Mouse (Mus musculus) embryonic facial prominence, embryonic 10.5 days (tissue): Measurements from ENCODE around the gene Adcyap1r1. TPM values are rescaled to one million over a fixed set of nuclear protein-coding genes. Genes with fewer than 3 reads are reported as not detected.

Experiments used
- DNase-seq: peaks from one replicate; pipeline ENCODE4 v3.0.0-alpha.2; 2017; ENCODE audit warnings: low spot score
- H3K27ac ChIP-seq: fragments of 300-500 bp; sonication (generic); replicated peaks from 2 replicates; pipeline ENCODE4 v1.5.1; 2016; ENCODE audit warnings: mild to moderate bottlenecking
- H3K27me3 ChIP-seq: fragments of 300-500 bp; sonication (generic); replicated peaks from 2 replicates; pipeline ENCODE4 v1.6.1; 2016; ENCODE audit warnings: low read depth, mild to moderate bottlenecking; ENCODE audit not compliant: poor library complexity, severe bottlenecking
- H3K36me3 ChIP-seq: fragments of 300-500 bp; sonication (generic); replicated peaks from 2 replicates; pipeline ENCODE4 v1.6.1; 2016; ENCODE audit warnings: mild to moderate bottlenecking, moderate library complexity
- H3K4me1 ChIP-seq: fragments of 300-500 bp; sonication (generic); 2 replicates; pipeline ENCODE4 v1.6.1; 2016
- H3K4me3 ChIP-seq: fragments of 300-500 bp; sonication (generic); 2 replicates; pipeline ENCODE4 v1.5.1; 2016; ENCODE audit warnings: mild to moderate bottlenecking, moderate library complexity
- H3K9me3 ChIP-seq: fragments of 300-500 bp; sonication (generic); 2 replicates; pipeline ENCODE4 v1.6.1; 2016; ENCODE audit warnings: mild to moderate bottlenecking
- WGBS: fragments of 180-500 bp; shearing (Covaris S2); methylation state at CpG from one replicate; pipeline ENCODE4 v1.1.7; 2016; 5-methylcytosine and 5-hydroxymethylcytosine counted together
- polyA plus RNA-seq: library from polyadenylated mRNA; unstranded; fragments of >200 nt; fragmentation: Nextera tagmentation; extraction: Ambion mirVana; gene quantifications from 2 replicates; pipeline ENCODE4 v1.2.1, GENCODE M21; 2016

The Adcyap1r1 gene
- 4.4 and 9.7 TPM in 2 replicates for polyA plus RNA-seq

- peak; percentile 87 for DNase-seq
- no peaks in the 10 kb centered on the region for H3K36me3 ChIP-seq
- H3K27ac ChIP-seq = peak within 1 kb of the TSS; percentile 78
- H3K4me1 ChIP-seq = peaks cover 50% of the 10 kb centered on the region
- WGBS = under 1% methylated on average over 58 of the region's 58 CpGs
- peaks cover 83% of the 10 kb centered on the region for H3K27me3 ChIP-seq
- H3K4me3 ChIP-seq = peak within 1 kb of the TSS; percentile 67
- H3K9me3 ChIP-seq = no peaks in the 10 kb centered on the region
These were observed at the start of gene Adcyap1r1 for GRCm38 (mm10) chr6:55451771-55452371. Adcyap1r1 (plus strand) TSS chr6:55451978.

- peaks cover 23% of the 10 kb centered on the region for H3K4me1 ChIP-seq
- WGBS = 74% methylated on average over 9 of the region's 9 CpGs
- no peak overlapping the region for H3K4me3 ChIP-seq
- 0 out of 2 replicates have a peak overlapping the region, but pooled peaks have one; percentile 19 for H3K27ac ChIP-seq
- H3K36me3 ChIP-seq = no peaks in the 10 kb centered on the region
- 0 out of 2 replicates have a peak, but pooled peaks cover 11% of the 10 kb centered on the region for H3K27me3 ChIP-seq
- no peaks in the 10 kb centered on the region for H3K9me3 ChIP-seq
- DNase-seq = no peak
These were observed 49.6 kb upstream of the Adcyap1r1 start for GRCm38 (mm10) chr6:55402041-55402776.

GRCm38 (mm10) chr6:55403411-55404309 is 48.1 kb upstream of the Adcyap1r1 start:
- 83% methylated on average over 9 of the region's 9 CpGs for WGBS
- Histone ChIP-seq H3K36me3 (no peaks in the 10 kb centered on the region), H3K4me1 (peaks cover 24% of the 10 kb centered on the region), H3K27me3 (0 out of 2 replicates have a peak, but pooled peaks cover 6% of the 10 kb centered on the region), H3K27ac (no peak overlapping the region), H3K9me3 (no peaks in the 10 kb centered on the region), H3K4me3 (no peak overlapping the region)
- no peak for DNase-seq

GRCm38 (mm10) chr6:55404421-55404990 is 47.3 kb upstream of the Adcyap1r1 start:
- H3K4me1 ChIP-seq = peaks cover 21% of the 10 kb centered on the region
- 0 out of 2 replicates have a peak, but pooled peaks cover 5% of the 10 kb centered on the region for H3K27me3 ChIP-seq
- DNase-seq = no peak
- H3K9me3 ChIP-seq = no peaks in the 10 kb centered on the region
- 77% methylated on average over 5 of the region's 5 CpGs for WGBS
- H3K4me3 ChIP-seq = no peak overlapping the region
- H3K27ac ChIP-seq = no peak overlapping the region
- H3K36me3 ChIP-seq = no peaks in the 10 kb centered on the region

- WGBS = 84% methylated on average over 4 of the region's 4 CpGs
- Histone ChIP-seq H3K9me3 (no peaks in the 10 kb centered on the region), H3K36me3 (no peaks in the 10 kb centered on the region), H3K4me1 (peaks cover 29% of the 10 kb centered on the region), H3K4me3 (no peak overlapping the region), H3K27me3 (no peaks in the 10 kb centered on the region), H3K27ac (no peak overlapping the region)
- no peak for DNase-seq
These were observed 44.4 kb upstream of the Adcyap1r1 start for GRCm38 (mm10) chr6:55407345-55407744.

GRCm38 (mm10) chr6:55410119-55410775 is 41.5 kb upstream of the Adcyap1r1 start:
- Histone ChIP-seq H3K9me3 (no peaks in the 10 kb centered on the region), H3K27me3 (no peaks in the 10 kb centered on the region), H3K4me1 (peaks cover 14% of the 10 kb centered on the region), H3K36me3 (no peaks in the 10 kb centered on the region), H3K27ac (no peak overlapping the region), H3K4me3 (no peak overlapping the region)
- no peak for DNase-seq
- WGBS = 45% methylated on average over 7 of the region's 7 CpGs

GRCm38 (mm10) chr6:55410977-55411376 is 40.8 kb upstream of the Adcyap1r1 start:
- no peak overlapping the region for H3K4me3 ChIP-seq
- 85% methylated on average over 5 of the region's 5 CpGs for WGBS
- no peaks in the 10 kb centered on the region for H3K27me3 ChIP-seq
- H3K27ac ChIP-seq = no peak overlapping the region
- peaks cover 14% of the 10 kb centered on the region for H3K4me1 ChIP-seq
- H3K9me3 ChIP-seq = no peaks in the 10 kb centered on the region
- DNase-seq = no peak
- no peaks in the 10 kb centered on the region for H3K36me3 ChIP-seq

- no peak overlapping the region for H3K4me3 ChIP-seq
- 80% methylated on average over 5 of the region's 5 CpGs for WGBS
- no peak for DNase-seq
- H3K36me3 ChIP-seq = no peaks in the 10 kb centered on the region
- no peaks in the 10 kb centered on the region for H3K9me3 ChIP-seq
- H3K27ac ChIP-seq = no peak overlapping the region
- H3K27me3 ChIP-seq = no peaks in the 10 kb centered on the region
- peaks cover 12% of the 10 kb centered on the region for H3K4me1 ChIP-seq
These were observed 35.6 kb upstream of the Adcyap1r1 start for GRCm38 (mm10) chr6:55416202-55416601.

GRCm38 (mm10) chr6:55418746-55419410 is 32.9 kb upstream of the Adcyap1r1 start:
- 64% methylated on average over 2 of the region's 2 CpGs for WGBS
- H3K27ac ChIP-seq = no peak overlapping the region
- H3K4me3 ChIP-seq = no peak overlapping the region
- DNase-seq = no peak
- no peaks in the 10 kb centered on the region for H3K27me3 ChIP-seq
- H3K4me1 ChIP-seq = peaks cover 19% of the 10 kb centered on the region
- no peaks in the 10 kb centered on the region for H3K36me3 ChIP-seq
- H3K9me3 ChIP-seq = no peaks in the 10 kb centered on the region

- no peaks in the 10 kb centered on the region for H3K9me3 ChIP-seq
- peak overlapping the region; percentile 54; the same call in 1 of the 2 replicates for H3K27ac ChIP-seq
- no peaks in the 10 kb centered on the region for H3K27me3 ChIP-seq
- H3K4me3 ChIP-seq = no peak overlapping the region
- WGBS = 70% methylated on average over 3 of the region's 3 CpGs
- no peak for DNase-seq
- no peaks in the 10 kb centered on the region for H3K36me3 ChIP-seq
- H3K4me1 ChIP-seq = peaks cover 19% of the 10 kb centered on the region
These were observed 31.4 kb upstream of the Adcyap1r1 start for GRCm38 (mm10) chr6:55420411-55420810.

- peak; percentile 28 for DNase-seq
- Histone ChIP-seq H3K4me1 (peaks cover 19% of the 10 kb centered on the region), H3K27ac (peak overlapping the region; percentile 54; the same call in 1 of the 2 replicates), H3K4me3 (no peak overlapping the region), H3K27me3 (no peaks in the 10 kb centered on the region), H3K9me3 (no peaks in the 10 kb centered on the region), H3K36me3 (no peaks in the 10 kb centered on the region)
- 21% methylated on average over 1 of the region's 1 CpGs for WGBS
These were observed 30.9 kb upstream of the Adcyap1r1 start for GRCm38 (mm10) chr6:55420869-55421361.
